Mouse (Mus musculus) liver, embryonic 13.5 days (tissue): ENCODE results near the gene Arl3. TPM values are rescaled to one million over a fixed set of nuclear protein-coding genes. Genes with fewer than 3 reads are reported as not detected.

Experiments
- ATAC-seq: fragments of 200-750 bp; cut with Nextera tagmentation; 2 replicates; pipeline ENCODE4 v1.8.0; 2017; ENCODE audit warnings: low read depth, mild to moderate bottlenecking, moderate number of reproducible peaks, moderate library complexity
- DNase-seq: peaks from one replicate; pipeline ENCODE4 v3.0.0; 2022
- H3K27ac ChIP-seq: fragments of 300-500 bp; sonication (generic); 2 replicates; pipeline ENCODE4 v1.5.1; 2015; ENCODE audit warnings: moderate library complexity, mild to moderate bottlenecking, inconsistent platforms
- H3K27me3 ChIP-seq: fragments of 300-500 bp; sonication (generic); 2 replicates; pipeline ENCODE4 v1.6.1; 2015; ENCODE audit warnings: mild to moderate bottlenecking, inconsistent platforms
- H3K36me3 ChIP-seq: fragments of 300-500 bp; sonication (generic); 2 replicates; pipeline ENCODE4 v1.6.1; 2015; ENCODE audit warnings: mild to moderate bottlenecking, inconsistent platforms
- H3K4me1 ChIP-seq: fragments of 300-500 bp; sonication (generic); replicated peaks from 2 replicates; pipeline ENCODE4 v1.6.1; 2015; ENCODE audit warnings: inconsistent platforms
- H3K4me2 ChIP-seq: fragments of 300-500 bp; sonication (generic); 2 replicates; pipeline ENCODE4 v1.6.1; 2015; ENCODE audit warnings: inconsistent platforms, mild to moderate bottlenecking, moderate library complexity
- H3K4me3 ChIP-seq: fragments of 300-500 bp; sonication (generic); replicated peaks from 2 replicates; pipeline ENCODE4 v1.5.1; 2015; ENCODE audit warnings: mild to moderate bottlenecking, inconsistent platforms
- H3K9ac ChIP-seq: fragments of 300-500 bp; sonication (generic); 2 replicates; pipeline ENCODE4 v1.6.1; 2015; ENCODE audit warnings: mild to moderate bottlenecking, inconsistent platforms
- H3K9me3 ChIP-seq: fragments of 300-500 bp; sonication (generic); replicated peaks from 2 replicates; pipeline ENCODE4 v1.6.1; 2016; ENCODE audit warnings: inconsistent platforms
- WGBS: fragments of 180-500 bp; shearing (Covaris S2); methylation state at CpG from one replicate; pipeline ENCODE4 v1.1.7; 2015; ENCODE audit not compliant: insufficient replicate concordance; 5-methylcytosine and 5-hydroxymethylcytosine counted together
- polyA plus RNA-seq: library from polyadenylated mRNA; unstranded; fragments of >200 nt; fragmentation: Nextera tagmentation; extraction: Ambion mirVana; gene quantifications from 2 replicates; pipeline ENCODE4 v1.2.1, GENCODE M21; 2015

Arl3 gene
- polyA plus RNA-seq, 1 experiment from 2014 or later: 29.8 TPM

DNA sequence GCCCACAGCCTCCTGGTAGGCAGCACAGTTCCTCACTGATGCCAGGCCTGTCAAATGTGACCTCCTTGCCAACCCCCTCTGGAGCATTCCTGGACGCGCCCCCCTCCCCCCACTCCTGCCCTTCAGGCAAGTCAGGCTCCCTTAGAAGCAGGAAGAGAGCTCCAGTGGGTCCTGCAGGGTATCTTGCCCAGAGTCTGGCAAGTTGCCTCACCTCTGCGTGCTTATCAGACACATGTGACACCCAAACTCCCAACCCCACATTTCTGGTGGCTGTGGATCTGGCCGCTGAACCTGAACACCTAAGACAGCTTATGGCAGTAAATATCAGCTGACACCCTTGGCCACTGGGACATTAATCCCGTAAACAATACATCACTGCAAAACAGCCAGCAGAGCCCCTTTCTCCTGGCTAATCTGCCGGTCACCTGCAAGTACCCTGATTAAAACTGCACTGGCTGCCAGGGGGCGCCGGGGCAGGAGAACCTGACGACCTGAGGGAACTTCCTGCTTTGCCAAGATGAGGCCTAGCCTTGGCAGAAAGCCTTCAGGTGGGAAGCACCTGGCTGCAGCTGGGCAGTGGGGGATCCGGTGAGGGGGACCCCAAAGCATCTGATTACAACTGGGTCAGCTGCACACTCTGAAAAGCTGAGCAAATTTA, 40.8 kb downstream of the Arl3 start:
- peak overlapping the region; percentile 49 for H3K9ac ChIP-seq
- WGBS: 14% methylated on average over 10 of the region's 10 CpGs
- peak overlapping the region; percentile 34; the same call in 1 of the 2 replicates for H3K4me2 ChIP-seq
- no peaks in the 10 kb centered on the region for H3K36me3 ChIP-seq
- peak overlapping the region; percentile 27 for H3K27ac ChIP-seq
- peaks cover 62% of the 10 kb centered on the region for H3K4me1 ChIP-seq
- H3K27me3 ChIP-seq: peaks cover 14% of the 10 kb centered on the region; the same call in 1 of the 2 replicates
- ATAC-seq (peak; percentile 67), DNase-seq (peak; percentile 42)
- no peak overlapping the region for H3K4me3 ChIP-seq
- no peaks in the 10 kb centered on the region for H3K9me3 ChIP-seq

DNA sequence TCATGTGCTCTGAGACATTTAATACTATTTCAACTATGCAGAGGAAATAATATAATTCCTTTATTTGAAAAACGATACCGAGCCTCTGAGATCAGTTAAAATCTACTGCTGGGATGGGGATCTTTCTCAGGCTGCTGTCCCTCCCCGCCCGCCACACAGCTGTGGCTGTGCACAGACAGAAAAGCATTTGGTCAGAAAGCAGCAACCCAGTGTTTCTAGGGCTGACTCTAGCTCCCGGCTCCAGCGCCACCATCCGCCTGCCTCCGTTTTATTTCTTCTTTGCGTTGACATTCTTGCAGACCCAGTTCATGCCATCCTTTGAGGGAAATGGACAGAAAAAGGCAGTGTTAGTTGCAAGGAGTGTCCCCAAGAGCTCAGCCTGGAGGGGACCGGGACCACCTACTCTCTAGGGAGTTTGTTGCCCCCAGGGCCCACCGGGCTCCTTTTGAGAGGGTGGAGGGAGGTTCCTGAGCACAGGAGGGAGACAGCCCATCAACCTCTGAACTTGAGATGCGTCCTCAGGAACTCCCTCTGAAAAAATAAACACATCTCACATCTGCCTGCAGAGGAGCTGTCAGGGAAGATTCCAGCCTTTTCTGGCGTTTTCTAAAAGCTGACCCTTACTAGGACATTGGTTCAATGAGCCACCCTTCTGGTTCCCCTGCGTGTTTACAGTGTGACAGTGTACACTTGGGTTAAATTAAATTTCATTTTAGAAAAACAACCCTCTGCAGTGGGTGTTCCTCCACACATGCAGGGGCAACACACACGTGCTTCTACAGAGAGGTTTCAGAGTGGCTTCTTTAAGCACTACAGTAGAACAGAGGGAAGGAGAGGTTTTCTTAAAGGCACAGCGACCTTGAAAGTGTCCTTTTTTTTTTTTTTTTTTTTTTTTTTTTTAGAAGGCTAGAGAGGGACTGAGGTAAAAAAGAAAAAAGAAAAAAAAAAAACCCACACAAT, 41.6 kb downstream of the Arl3 start:
- no peak for DNase-seq
- WGBS: 25% methylated on average over 16 of the region's 16 CpGs
- no peak for ATAC-seq
- peak overlapping the region; percentile 34 for H3K4me2 ChIP-seq
- no peak overlapping the region for H3K4me3 ChIP-seq
- peak overlapping the region; percentile 15; the same call in 1 of the 2 replicates for H3K27ac ChIP-seq
- H3K9me3 ChIP-seq: no peaks in the 10 kb centered on the region
- no peaks in the 10 kb centered on the region for H3K36me3 ChIP-seq
- H3K4me1 ChIP-seq: peaks cover 62% of the 10 kb centered on the region
- peaks cover 14% of the 10 kb centered on the region; the same call in 1 of the 2 replicates for H3K27me3 ChIP-seq
- H3K9ac ChIP-seq: peak overlapping the region; percentile 49

DNA sequence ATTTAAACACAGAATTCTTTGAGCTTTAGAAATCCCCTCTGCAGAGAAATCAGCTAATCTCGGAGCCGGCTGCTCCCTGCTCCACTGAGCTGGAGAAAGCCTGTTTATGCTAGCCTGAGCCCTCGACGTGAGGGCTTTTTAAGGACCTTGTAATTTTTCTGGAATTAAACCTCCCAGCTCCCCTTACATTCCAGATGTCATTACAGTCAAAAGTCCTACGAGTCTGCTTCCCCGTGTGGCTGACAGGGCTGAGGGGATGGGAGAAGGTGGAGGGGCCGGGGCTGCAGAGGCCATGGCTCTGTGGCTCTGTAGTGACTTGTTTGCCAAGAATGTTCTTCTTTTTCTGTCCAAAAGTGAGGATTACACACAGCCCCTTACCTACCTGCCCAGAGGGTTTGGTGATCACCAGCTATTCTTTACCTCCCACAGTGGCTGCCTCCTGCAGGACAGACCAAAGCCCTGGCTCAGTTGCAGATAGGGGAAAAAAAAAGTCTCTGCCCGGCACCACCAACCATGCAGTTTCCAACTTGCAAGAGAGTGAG, 42.5 kb downstream of the Arl3 start:
- Histone ChIP-seq H3K4me3 (no peak overlapping the region), H3K9me3 (no peaks in the 10 kb centered on the region), H3K27ac (no peak overlapping the region), H3K27me3 (peaks cover 14% of the 10 kb centered on the region; the same call in 1 of the 2 replicates), H3K4me2 (0 out of 2 replicates have a peak overlapping the region, but pooled peaks have one; percentile 29), H3K9ac (peak overlapping the region; percentile 44), H3K4me1 (peaks cover 62% of the 10 kb centered on the region), H3K36me3 (no peaks in the 10 kb centered on the region)
- ATAC-seq: no peak
- WGBS: 48% methylated on average over 8 of the region's 8 CpGs
- no peak for DNase-seq

DNA sequence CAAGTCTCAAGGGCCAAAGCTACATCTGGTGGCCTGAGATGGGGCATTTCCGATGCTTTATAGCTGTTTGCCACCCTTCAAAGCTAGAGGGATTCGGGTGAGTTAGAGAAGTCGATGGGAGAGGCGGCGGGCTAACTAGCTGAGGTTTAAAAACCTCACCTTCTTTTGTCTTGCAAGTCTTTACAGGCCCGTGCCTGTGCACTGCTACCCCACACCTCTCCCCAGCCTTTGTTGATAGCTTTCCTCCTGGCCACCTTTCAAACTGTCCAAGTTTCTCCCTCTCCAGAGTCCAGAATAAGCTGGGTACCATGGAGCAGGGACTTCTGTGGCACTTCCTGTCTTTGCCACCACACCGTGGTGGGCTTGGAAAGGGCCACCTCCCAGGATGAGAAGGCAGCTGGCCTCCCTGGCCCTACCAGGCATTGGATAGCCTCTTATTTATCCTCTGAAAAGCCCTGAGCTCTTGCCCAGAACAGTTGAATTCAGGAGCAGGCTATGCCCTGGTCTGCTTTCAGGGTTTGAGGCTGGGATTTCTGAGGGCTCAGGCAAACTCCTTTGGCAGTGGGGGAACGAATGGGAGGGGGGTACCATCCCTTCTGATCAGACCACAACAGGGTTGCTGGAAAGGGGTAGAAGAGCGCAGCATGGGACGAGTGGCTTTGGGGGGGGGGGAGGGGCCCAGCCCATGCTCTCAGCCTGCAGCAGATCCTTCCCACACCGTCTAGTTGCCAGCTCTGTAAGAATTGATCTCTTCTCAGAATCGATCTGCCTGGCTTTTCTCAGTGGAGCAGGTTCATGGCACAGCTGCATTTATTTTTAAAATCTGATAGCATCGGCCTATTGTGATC, 43.2 kb downstream of the Arl3 start:
- DNase-seq: no peak
- H3K9me3 ChIP-seq: no peaks in the 10 kb centered on the region
- H3K36me3 ChIP-seq: no peaks in the 10 kb centered on the region
- peaks cover 16% of the 10 kb centered on the region; the same call in 1 of the 2 replicates for H3K27me3 ChIP-seq
- H3K9ac ChIP-seq: 0 out of 2 replicates have a peak overlapping the region, but pooled peaks have one; percentile 55
- peak overlapping the region; percentile 72 for H3K4me2 ChIP-seq
- H3K27ac ChIP-seq: 0 out of 2 replicates have a peak overlapping the region, but pooled peaks have one; percentile 31
- H3K4me1 ChIP-seq: peaks cover 66% of the 10 kb centered on the region
- no peak overlapping the region for H3K4me3 ChIP-seq
- WGBS: 35% methylated on average over 13 of the region's 13 CpGs
- ATAC-seq: no peak

DNA sequence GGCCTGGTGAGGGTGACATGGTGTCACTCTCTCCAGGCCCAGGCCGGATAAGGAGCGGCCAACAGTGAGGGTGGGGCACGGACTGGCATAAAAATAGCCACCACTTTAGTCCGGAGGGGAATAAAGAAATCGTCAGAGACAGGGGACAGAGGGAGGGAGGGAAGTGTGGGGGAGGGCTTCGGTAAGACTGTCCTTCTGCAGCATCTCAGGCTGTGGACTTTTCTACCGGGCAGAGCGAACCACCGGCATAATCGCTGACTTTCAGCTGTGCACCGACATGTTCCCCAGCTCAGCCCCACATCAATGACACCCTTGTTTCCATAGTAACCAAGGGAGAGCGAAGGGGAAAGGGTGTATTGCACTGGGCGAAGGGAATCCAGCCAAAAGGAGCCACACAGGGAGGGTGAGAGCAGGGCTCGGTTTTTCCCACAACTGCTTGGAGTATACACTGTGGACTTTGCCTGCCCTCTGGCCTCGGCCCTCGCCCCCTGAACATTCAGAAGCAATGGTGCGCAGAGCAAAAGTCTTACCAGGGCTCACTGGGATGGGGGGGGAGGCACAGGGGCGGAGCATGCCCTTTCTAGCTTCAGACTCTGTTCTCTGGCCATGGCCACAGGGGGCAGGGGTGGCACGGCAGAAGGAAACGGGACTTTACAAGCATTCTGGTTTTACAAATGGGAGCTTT, 44.3 kb downstream of the Arl3 start:
- H3K9ac ChIP-seq: peak overlapping the region; percentile 55
- peak; percentile 57 for ATAC-seq
- no peaks in the 10 kb centered on the region for H3K9me3 ChIP-seq
- peaks cover 28% of the 10 kb centered on the region for H3K27me3 ChIP-seq
- peak overlapping the region; percentile 31 for H3K27ac ChIP-seq
- 3% methylated on average over 20 of the region's 20 CpGs for WGBS
- peaks cover 77% of the 10 kb centered on the region for H3K4me1 ChIP-seq
- no peak for DNase-seq
- peak overlapping the region; percentile 42 for H3K4me3 ChIP-seq
- H3K36me3 ChIP-seq: no peaks in the 10 kb centered on the region
- peak overlapping the region; percentile 72 for H3K4me2 ChIP-seq

DNA sequence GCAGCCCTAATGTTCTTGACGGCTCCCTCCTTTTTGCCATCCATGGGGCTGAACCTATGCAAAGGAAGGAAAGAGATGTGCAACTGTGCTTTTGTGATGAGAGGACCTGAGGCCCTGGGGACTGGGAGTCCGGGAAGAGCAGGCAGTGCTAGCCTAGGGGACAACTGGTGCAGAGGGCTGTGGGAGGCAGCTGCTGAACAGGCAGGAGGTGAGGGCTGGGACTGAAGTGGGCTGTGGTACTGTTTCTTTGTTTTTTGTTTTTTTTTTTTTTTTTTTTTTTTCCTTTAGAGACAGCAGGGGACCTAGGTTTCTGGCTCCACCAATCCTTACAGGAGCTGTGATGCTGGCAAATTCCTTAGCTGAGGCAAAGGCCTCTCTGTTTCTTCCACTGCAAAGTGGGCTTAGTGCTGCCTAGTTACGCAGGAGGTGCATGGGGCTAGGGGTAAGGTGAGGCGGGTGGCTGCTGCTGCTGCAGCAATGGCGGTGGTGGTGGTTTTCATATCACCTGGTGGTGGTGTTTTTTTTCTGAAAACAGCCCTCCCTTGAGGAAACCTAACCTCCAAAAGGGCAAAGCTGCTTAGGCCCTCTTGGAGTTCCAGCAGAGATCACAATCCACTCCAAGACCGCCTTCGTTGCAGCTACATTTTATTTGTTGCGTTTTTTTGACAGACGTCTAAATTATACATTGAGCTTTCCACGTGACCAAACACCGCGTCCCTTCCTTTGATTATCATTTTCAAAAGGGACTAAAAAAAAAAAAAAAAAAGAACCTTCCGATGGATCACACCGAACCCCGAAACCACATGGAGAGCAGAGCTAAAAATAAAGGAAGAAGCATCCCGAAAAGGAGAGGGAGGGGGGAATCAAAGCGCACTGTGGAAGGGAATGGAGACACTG, 45.1 kb downstream of the Arl3 start:
- peak overlapping the region; percentile 42 for H3K4me3 ChIP-seq
- H3K9me3 ChIP-seq: no peaks in the 10 kb centered on the region
- DNase-seq: no peak
- H3K4me2 ChIP-seq: peak overlapping the region; percentile 72
- peak overlapping the region; percentile 55 for H3K9ac ChIP-seq
- 36% methylated on average over 17 of the region's 17 CpGs for WGBS
- H3K27ac ChIP-seq: no peak overlapping the region
- H3K4me1 ChIP-seq: peaks cover 77% of the 10 kb centered on the region
- peaks cover 35% of the 10 kb centered on the region for H3K27me3 ChIP-seq
- no peak for ATAC-seq
- no peaks in the 10 kb centered on the region for H3K36me3 ChIP-seq

DNA sequence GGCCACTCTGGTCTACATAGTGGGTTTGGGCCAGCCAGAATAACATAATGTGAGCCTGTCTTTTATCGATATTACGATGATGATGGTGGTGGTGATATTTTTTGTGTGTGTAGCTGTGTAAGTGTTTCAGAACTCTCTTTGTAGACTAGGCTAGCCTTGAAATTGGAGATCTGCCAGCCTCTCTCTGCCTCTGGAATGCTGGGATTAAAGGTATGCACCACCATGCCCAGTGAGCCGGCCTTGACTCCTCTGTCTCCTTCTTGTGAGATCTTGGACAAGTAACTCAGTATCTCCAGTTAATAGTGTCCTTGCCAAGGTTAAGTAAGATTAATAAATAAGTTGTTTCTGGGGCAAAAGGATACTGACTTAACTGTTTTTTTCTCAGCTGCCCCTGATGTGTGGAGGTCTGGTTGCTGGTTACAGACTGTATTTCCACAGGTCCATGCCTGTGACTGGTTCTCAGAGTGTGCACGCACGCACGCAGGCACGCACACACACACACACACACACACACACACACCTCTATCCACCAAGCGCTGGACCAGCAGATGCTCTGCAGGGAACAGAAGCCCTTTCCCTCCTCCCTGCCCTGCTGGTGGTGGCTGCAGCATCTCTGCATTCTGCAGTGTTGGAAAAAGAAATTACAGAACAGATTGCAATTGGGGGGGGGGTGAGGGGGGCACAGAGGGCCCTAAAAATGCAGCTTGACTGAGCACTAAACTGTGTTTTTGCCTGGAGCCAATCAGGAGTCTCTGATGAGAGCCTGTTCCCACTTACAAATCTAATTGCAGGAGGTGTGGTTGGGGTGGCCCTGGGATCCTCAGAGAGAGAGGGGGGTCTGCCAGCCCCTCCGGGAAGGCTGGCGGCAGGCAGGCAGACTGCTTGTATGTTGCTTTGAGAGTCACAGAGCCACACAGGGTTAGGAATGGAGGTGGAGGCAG, 47.0 kb downstream of the Arl3 start:
- DNase-seq: no peak

DNA sequence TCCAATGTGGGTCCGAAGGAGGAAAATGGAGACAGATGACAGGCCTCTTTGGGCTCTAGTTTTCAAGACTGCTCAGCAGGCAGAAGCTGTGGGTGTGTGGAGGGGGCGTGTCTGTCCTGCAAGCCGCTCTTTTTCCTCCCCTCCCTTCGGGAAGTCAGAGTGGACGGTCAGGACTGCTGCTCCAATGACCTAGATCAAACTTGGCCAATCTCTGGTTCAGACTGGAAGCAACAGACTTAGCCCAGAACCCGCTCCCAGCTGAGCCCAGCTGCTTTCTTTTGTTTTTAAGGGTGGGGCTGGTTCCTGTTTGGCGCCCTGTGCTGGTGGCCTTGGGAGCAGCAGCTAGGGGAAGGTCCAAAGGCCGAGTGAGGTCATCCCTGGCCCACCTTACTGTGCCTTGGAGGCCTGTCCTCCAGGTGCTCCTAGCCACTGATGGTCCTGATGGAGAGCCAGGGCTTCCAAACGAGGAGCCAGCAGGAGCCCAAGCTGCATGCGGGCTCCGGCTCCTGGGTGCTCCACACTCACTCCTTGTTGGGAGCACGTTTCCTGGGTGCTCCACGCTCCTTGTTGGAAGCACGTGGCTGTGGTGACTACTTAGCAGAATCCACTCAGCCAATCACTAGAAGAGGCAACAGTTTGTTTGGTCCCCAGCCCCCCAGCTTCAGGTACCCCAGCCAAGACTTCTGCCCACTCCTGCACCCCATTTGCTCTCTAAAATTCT, 48.2 kb downstream of the Arl3 start:
- H3K4me2 ChIP-seq: peak overlapping the region; percentile 47
- no peaks in the 10 kb centered on the region for H3K9me3 ChIP-seq
- peak overlapping the region; percentile 50; the same call in 1 of the 2 replicates for H3K27ac ChIP-seq
- ATAC-seq: no peak
- H3K4me1 ChIP-seq: peaks cover 65% of the 10 kb centered on the region
- H3K27me3 ChIP-seq: peaks cover 38% of the 10 kb centered on the region
- 0 out of 2 replicates have a peak overlapping the region, but pooled peaks have one; percentile 8 for H3K4me3 ChIP-seq
- H3K36me3 ChIP-seq: no peaks in the 10 kb centered on the region
- no peak for DNase-seq
- WGBS: 31% methylated on average over 14 of the region's 14 CpGs
- H3K9ac ChIP-seq: 0 out of 2 replicates have a peak overlapping the region, but pooled peaks have one; percentile 22

More for the DNA sequence above, 47.0 kb downstream of the Arl3 start:
- Histone ChIP-seq H3K4me1 (peaks cover 77% of the 10 kb centered on the region), H3K9ac (no peak overlapping the region), H3K27ac (no peak overlapping the region), H3K4me3 (no peak overlapping the region), H3K9me3 (no peaks in the 10 kb centered on the region), H3K4me2 (no peak overlapping the region), H3K27me3 (peaks cover 35% of the 10 kb centered on the region), H3K36me3 (no peaks in the 10 kb centered on the region)
- WGBS: 76% methylated on average over 10 of the region's 10 CpGs
- ATAC-seq: no peak
